Mouse (Mus musculus) ES-Bruce4 (cell line): ENCODE measurements around the gene Ick. TPM values are rescaled to one million over a fixed set of nuclear protein-coding genes. Genes with fewer than 3 reads are reported as not detected.

Experiments used
- H3K27ac ChIP-seq: 2 replicates; pipeline ENCODE4 v1.5.1; 2012; ENCODE audit warnings: low read length, inconsistent platforms; ENCODE audit not compliant: insufficient read depth
- H3K27me3 ChIP-seq: 2 replicates; pipeline ENCODE4 v1.6.1; 2012; ENCODE audit warnings: mild to moderate bottlenecking, low read length, inconsistent platforms; ENCODE audit not compliant: control insufficient read depth, poor library complexity, insufficient read depth, severe bottlenecking
- H3K36me3 ChIP-seq: 2 replicates; pipeline ENCODE4 v1.6.1; 2012; ENCODE audit warnings: inconsistent platforms, mild to moderate bottlenecking, low read length, moderate library complexity; ENCODE audit not compliant: control insufficient read depth, poor library complexity, insufficient read depth, severe bottlenecking
- H3K4me1 ChIP-seq: one replicate; pipeline ENCODE4 v1.8.1; 2011; ENCODE audit warnings: low read length; ENCODE audit not compliant: control insufficient read depth, insufficient read depth
- H3K4me3 ChIP-seq: 2 replicates; pipeline ENCODE4 v1.5.1; 2011; ENCODE audit warnings: low read depth, mild to moderate bottlenecking, low read length
- H3K9ac ChIP-seq: 2 replicates; pipeline ENCODE4 v1.6.1; 2012; ENCODE audit warnings: low read depth, mild to moderate bottlenecking, inconsistent platforms; ENCODE audit not compliant: poor library complexity, severe bottlenecking
- H3K9me3 ChIP-seq: replicated peaks from 2 replicates; pipeline ENCODE4 v1.6.1; 2012; ENCODE audit warnings: mild to moderate bottlenecking, low read length, inconsistent platforms; ENCODE audit not compliant: control insufficient read depth, poor library complexity, insufficient read depth, severe bottlenecking
- CTCF ChIP-seq: IDR thresholded peaks from one replicate; pipeline ENCODE4 v1.8.1; 2011; ENCODE audit warnings: low read depth, low read length
- EP300 ChIP-seq: IDR thresholded peaks from 2 replicates; pipeline ENCODE4 v1.6.1; 2011; ENCODE audit warnings: low read depth, low read length; ENCODE audit not compliant: insufficient read depth
- POLR2A ChIP-seq: IDR thresholded peaks from one replicate; pipeline ENCODE4 v1.8.1; 2011; ENCODE audit warnings: low read length; ENCODE audit not compliant: insufficient read depth
- polyA plus RNA-seq: library from polyadenylated mRNA; stranded (reverse); fragments of >200 nt; gene quantifications from 2 replicates; pipeline ENCODE4 v1.2.4, GENCODE M21; 2011; ENCODE audit warnings: low read depth; ENCODE audit not compliant: missing spikeins, insufficient read depth, insufficient read length

Ick gene
- polyA plus RNA-seq, 1 experiment, result 17.5 TPM

DNA sequence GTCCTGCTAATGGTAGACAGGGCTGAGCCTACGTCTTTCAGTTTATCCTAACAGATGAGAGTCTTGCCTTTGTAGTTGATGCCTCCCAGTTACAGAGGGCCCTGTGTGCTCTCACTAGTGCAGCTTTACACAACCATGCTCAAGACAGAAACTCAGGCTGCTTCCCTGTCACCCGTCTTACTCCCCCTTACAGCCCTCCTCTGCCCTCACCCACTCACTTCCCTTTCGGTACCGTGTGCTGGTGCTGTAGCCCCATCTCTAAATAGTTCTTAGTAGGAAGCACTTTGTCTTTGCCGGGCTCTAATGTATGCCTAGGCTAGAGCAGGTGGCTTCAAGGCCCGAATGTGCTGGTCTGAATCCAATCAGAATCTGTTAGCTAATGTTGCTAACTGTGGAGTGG, 15.3 kb downstream of the Ick start:
- Histone ChIP-seq H3K4me1 (no peaks in the 10 kb centered on the region), H3K9me3 (no peaks in the 10 kb centered on the region), H3K9ac (no peak overlapping the region), H3K36me3 (no peaks in the 10 kb centered on the region), H3K4me3 (no peak overlapping the region), H3K27me3 (no peaks in the 10 kb centered on the region), H3K27ac (no peak overlapping the region)
- TF ChIP-seq POLR2A (no peak), CTCF (no peak), EP300 (no peak)

DNA sequence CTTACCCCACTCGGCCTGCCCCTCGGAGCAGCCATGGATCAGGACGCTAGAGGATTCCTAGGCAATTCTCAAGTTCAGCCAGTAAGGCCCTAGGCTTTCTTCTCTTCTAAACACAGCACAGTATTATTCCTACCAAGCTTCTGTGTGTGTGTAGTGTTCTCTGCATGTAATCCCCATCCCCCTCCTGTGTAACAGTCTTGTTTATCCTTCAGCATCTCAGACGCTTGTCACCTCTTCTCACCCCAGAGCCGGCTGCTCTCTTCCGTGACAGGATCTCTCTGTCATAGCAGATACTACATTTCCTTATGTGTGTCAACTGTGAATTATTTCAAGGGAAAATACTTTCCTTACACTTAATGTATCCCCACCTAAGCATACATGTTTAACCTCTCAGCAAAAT, 17.0 kb downstream of the Ick start:
- no peaks in the 10 kb centered on the region for H3K9me3 ChIP-seq
- TF ChIP-seq CTCF (no peak), POLR2A (no peak), EP300 (no peak)
- H3K4me1 ChIP-seq, result no peaks in the 10 kb centered on the region
- H3K27me3 ChIP-seq, result no peaks in the 10 kb centered on the region
- no peak overlapping the region for H3K4me3 ChIP-seq
- no peaks in the 10 kb centered on the region for H3K36me3 ChIP-seq
- no peak overlapping the region for H3K27ac ChIP-seq
- no peak overlapping the region for H3K9ac ChIP-seq

DNA sequence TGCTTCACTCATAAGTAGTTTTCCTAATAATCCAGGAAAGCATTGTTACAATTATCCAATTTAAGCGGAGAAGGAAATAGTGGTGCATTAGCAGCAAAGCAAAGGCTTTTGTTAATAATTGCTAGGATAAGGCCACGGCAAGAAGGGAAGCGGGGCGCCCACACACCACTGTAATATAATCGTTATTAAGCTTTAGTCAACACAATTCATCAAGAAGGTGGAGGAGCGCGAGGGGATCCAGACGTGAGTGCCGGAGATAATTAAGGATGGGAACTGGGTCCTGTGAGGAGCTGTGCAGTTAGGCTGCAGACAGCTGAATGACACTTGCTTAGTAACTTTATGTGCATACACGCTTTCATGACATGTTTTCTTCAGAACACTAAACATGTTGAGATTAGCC, 17.7 kb downstream of the Ick start:
- Histone ChIP-seq H3K36me3 (no peaks in the 10 kb centered on the region), H3K27me3 (no peaks in the 10 kb centered on the region), H3K9me3 (no peaks in the 10 kb centered on the region), H3K4me1 (no peaks in the 10 kb centered on the region), H3K9ac (no peak overlapping the region), H3K4me3 (no peak overlapping the region), H3K27ac (no peak overlapping the region)
- TF ChIP-seq EP300 (no peak), POLR2A (no peak), CTCF (no peak)

DNA sequence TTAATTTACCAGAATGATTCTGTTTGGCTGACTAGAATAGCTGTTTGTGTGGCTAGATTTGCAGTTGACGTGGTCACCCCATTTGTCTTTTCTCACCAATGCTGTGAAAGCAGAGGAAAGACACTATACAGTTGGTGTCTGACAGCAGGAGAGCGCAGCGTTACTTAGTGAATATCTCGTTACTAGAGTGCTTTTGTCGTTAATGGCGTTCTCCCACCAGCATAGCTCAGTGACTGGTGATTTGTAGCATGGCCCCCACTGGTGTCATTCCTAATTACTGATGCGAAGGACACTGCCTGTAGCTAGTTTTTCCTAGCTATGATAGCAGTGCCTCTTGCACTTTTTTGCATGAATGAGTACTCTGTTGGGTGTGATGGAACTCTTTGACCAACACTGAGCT, 26.7 kb downstream of the Ick start:
- Histone ChIP-seq H3K27ac (no peak overlapping the region), H3K4me1 (no peaks in the 10 kb centered on the region), H3K9ac (no peak overlapping the region), H3K4me3 (no peak overlapping the region), H3K27me3 (no peaks in the 10 kb centered on the region), H3K9me3 (no peaks in the 10 kb centered on the region), H3K36me3 (no peaks in the 10 kb centered on the region)
- no peak for TF ChIP-seq CTCF
- TF ChIP-seq EP300, result no peak
- TF ChIP-seq POLR2A, result no peak

DNA sequence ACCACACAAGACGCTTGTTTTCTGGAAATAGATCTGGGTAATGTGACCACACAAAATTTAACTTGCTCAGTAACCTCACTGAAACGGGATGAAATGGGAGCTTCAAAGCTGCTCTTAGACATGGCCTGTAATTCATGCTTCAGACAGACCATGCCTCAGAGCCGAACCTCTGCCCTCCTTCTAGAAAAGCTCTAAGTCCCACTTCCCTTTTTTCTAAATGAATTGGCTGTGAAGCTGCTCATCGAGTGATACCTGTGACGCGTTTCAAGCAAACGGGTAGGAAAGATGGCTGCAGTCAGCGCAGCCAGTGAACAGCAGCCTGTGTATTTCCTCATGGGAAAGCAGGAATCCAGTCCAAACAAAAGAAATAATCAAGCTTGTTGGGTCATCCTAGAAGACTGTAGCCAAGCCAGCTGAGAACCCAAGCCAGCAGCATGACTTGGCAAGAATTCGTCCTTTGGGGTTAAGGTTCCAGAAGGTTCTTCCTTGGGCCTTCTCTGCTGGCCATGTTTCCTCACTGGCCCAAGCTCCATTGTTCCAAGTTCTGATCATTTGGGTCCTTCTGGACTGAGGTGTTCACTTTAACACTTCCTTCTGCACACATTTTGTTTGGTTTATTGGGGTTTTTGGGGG, 29.2 kb downstream of the Ick start:
- H3K36me3 ChIP-seq, result no peaks in the 10 kb centered on the region

DNA sequence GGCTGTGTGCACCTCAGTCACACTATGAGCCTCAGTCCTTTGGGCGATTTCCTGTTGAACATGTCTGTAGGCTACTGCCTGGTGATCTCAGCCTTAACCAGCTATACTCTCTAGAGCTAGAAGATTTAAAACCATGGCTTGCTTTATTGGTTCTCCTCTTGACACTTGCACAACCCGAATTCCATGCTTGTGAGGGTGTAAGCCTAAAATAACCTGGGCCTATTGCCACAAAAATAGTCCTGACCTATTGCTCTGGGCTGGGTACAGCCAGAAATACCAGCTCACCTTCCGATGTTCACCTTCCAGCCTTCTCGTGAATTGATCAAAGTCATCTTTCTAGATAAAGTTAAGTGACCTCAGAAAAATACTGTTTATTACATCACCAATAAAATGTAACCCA, 30.5 kb downstream of the Ick start:
- Histone ChIP-seq H3K4me1 (no peaks in the 10 kb centered on the region), H3K36me3 (no peaks in the 10 kb centered on the region), H3K9me3 (0 out of 2 replicates have a peak, but pooled peaks cover 3% of the 10 kb centered on the region), H3K9ac (no peak overlapping the region), H3K4me3 (no peak overlapping the region), H3K27me3 (no peaks in the 10 kb centered on the region), H3K27ac (no peak overlapping the region)
- TF ChIP-seq EP300 (no peak), POLR2A (no peak), CTCF (no peak)

More for the DNA sequence above, 29.2 kb downstream of the Ick start:
- Histone ChIP-seq H3K4me3 (no peak overlapping the region), H3K4me1 (no peaks in the 10 kb centered on the region), H3K27ac (no peak overlapping the region), H3K9me3 (0 out of 2 replicates have a peak, but pooled peaks cover 3% of the 10 kb centered on the region), H3K9ac (no peak overlapping the region), H3K27me3 (no peaks in the 10 kb centered on the region)
- no peak for TF ChIP-seq EP300
- no peak for TF ChIP-seq CTCF
- TF ChIP-seq POLR2A, result no peak
